Mouse (Mus musculus): Measurements from ENCODE around the gene Nfatc2ip. TPM values are rescaled to one million over a fixed set of nuclear protein-coding genes. Genes with fewer than 3 reads are reported as not detected.

The Nfatc2ip gene
- polyA plus RNA-seq, 1 experiment from 2014 or later = 2.6 TPM

DNA sequence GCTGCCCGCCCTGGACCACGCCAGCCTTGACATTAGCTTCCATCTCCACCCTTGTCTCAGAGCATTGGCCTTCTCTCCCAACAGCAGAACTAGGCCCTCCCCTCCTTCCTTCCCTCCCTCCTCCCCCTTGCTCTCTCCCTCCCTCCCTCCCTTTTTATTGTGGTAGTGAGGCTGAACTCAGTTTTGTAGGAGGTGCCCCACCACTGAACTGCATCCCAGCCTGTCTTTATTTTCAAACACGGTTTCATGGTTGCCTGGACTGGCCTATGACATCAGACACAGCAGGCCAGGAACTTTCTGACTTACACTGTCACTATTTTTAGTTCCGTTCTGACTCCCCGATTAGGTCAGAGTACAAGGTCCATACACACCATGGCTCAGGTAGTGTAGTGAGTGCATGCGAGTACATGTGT is 56.3 kb downstream of the Nfatc2ip start:
- Histone ChIP-seq H3K36me3 (ENCODE audit: control insufficient read depth, insufficient read depth) (no peaks in the 10 kb centered on the region), H3K9ac (replicated peaks; ENCODE audit: low read depth, low read length) (no peak overlapping the region), H3K4me2 (ENCODE audit: low read length) (no peak overlapping the region), H3K4me1 (replicated peaks; ENCODE audit: control insufficient read depth, insufficient read depth, low read length) (no peaks in the 10 kb centered on the region), H3K27me3 (replicated peaks; ENCODE audit: control insufficient read depth, insufficient read depth, low read length) (no peaks in the 10 kb centered on the region), H3K27ac (ENCODE audit: low read length) (no peak overlapping the region), H3K4me3 (replicated peaks; ENCODE audit: low read length) (no peak overlapping the region), H3K9me3 (ENCODE audit: control insufficient read depth, low read length) (no peaks in the 10 kb centered on the region)
- WGBS = 85% methylated on average over 6 of the region's 6 CpGs
- ATAC-seq = no peak

DNA sequence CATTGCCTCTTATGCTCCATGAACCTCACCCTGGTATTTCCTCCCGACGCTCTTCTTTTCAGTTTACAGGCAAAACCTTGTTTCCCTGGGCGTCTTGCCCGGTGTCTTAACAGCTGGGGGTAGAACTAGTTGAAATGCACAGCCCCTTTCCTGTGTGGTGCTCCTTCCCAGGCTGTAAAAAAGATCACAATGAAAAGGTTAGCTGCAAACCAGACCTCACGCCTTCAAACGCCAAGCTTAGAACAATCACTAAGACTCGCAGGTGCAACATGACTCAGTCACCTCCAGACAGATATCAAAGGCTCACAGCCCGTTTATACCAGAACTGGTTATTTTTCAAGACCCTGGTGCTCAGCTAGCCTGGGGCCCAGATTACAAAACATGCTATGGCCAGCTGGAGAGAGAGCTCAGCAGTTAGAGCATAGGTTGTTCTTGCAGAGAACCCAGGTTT is 57.0 kb downstream of the Nfatc2ip start:
- Histone ChIP-seq H3K4me2 (ENCODE audit: low read length) (no peak overlapping the region), H3K9ac (replicated peaks; ENCODE audit: low read depth, low read length) (no peak overlapping the region), H3K27ac (ENCODE audit: low read length) (no peak overlapping the region), H3K4me1 (replicated peaks; ENCODE audit: control insufficient read depth, insufficient read depth, low read length) (no peaks in the 10 kb centered on the region), H3K9me3 (ENCODE audit: control insufficient read depth, low read length) (no peaks in the 10 kb centered on the region), H3K27me3 (replicated peaks; ENCODE audit: control insufficient read depth, insufficient read depth, low read length) (no peaks in the 10 kb centered on the region), H3K4me3 (replicated peaks; ENCODE audit: low read length) (no peak overlapping the region), H3K36me3 (ENCODE audit: control insufficient read depth, insufficient read depth) (no peaks in the 10 kb centered on the region)
- ATAC-seq = no peak
- WGBS = 74% methylated on average over 8 of the region's 8 CpGs

DNA sequence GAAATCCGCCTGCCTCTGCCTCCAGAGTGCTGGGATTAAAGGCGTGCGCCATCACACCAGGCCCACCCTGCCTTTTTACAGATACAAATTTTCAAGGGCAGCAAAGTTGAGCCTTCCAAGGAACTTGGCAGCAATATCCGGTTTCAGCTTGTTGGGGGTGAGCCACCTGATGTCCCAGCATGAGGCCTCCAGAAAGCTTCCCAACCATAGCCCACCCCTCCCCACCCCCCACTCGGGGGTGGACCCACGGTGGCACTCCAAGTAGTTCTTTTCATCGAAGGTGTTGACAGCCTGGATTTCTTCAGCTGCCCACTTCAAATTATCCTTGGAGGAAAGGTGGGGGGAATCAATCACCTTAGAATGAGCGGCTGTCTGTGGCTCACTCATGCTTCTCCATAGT is 57.6 kb downstream of the Nfatc2ip start:
- 84% methylated on average over 8 of the region's 8 CpGs for WGBS
- Histone ChIP-seq H3K27me3 (replicated peaks; ENCODE audit: control insufficient read depth, insufficient read depth, low read length) (no peaks in the 10 kb centered on the region), H3K4me3 (replicated peaks; ENCODE audit: low read length) (no peak overlapping the region), H3K9me3 (ENCODE audit: control insufficient read depth, low read length) (no peaks in the 10 kb centered on the region), H3K27ac (ENCODE audit: low read length) (no peak overlapping the region), H3K9ac (replicated peaks; ENCODE audit: low read depth, low read length) (no peak overlapping the region), H3K4me1 (replicated peaks; ENCODE audit: control insufficient read depth, insufficient read depth, low read length) (no peaks in the 10 kb centered on the region), H3K4me2 (ENCODE audit: low read length) (no peak overlapping the region), H3K36me3 (ENCODE audit: control insufficient read depth, insufficient read depth) (no peaks in the 10 kb centered on the region)
- ATAC-seq = no peak

DNA sequence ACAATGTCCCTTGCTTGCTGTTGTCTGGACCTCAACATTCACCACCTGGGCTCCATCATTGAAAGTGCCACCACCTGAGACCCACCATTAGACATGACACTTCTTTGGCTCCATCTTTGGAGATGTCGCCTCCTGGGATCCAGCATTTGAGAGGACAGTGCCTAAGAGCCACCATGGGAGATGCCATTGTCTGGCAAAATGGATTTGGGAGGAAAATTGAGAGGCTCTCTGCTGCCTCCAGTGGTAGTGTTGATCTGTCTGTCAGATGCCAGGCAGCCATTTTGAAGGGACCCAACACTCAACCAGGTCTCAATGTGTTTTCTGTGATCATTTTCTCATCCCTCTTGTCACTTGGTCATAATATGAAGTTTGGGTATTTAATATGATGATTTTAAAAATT is 61.0 kb downstream of the Nfatc2ip start:
- Histone ChIP-seq H3K4me2 (ENCODE audit: low read length) (no peak overlapping the region), H3K9ac (replicated peaks; ENCODE audit: low read depth, low read length) (no peak overlapping the region), H3K27ac (ENCODE audit: low read length) (no peak overlapping the region), H3K9me3 (ENCODE audit: control insufficient read depth, low read length) (no peaks in the 10 kb centered on the region), H3K4me1 (replicated peaks; ENCODE audit: control insufficient read depth, insufficient read depth, low read length) (no peaks in the 10 kb centered on the region), H3K27me3 (replicated peaks; ENCODE audit: control insufficient read depth, insufficient read depth, low read length) (no peaks in the 10 kb centered on the region), H3K36me3 (ENCODE audit: control insufficient read depth, insufficient read depth) (no peaks in the 10 kb centered on the region), H3K4me3 (replicated peaks; ENCODE audit: low read length) (no peak overlapping the region)
- 85% methylated on average over 1 of the region's 1 CpGs for WGBS
- ATAC-seq = no peak

Small RNAs within 50 kb of the gene (microRNA-seq; reads per million reads assigned to microRNA genes)
- not detected for gene Mir7058

Other genes with a start within 250 kb of the Nfatc2ip start
- 48.5 and 51.9 TPM in 2 replicates for gene Xpo6, start 196.2 kb downstream of the Nfatc2ip start, polyA plus RNA-seq (2015; fragmentation: Nextera tagmentation; extraction: Ambion mirVana)
- gene Sbk1, start 124.1 kb downstream of the Nfatc2ip start, polyA plus RNA-seq (2015; fragmentation: Nextera tagmentation; extraction: Ambion mirVana) = 295 and 323 TPM in 2 replicates
- gene Lat, start 27.2 kb downstream of the Nfatc2ip start, polyA plus RNA-seq (2015; fragmentation: Nextera tagmentation; extraction: Ambion mirVana) = 0.77 and 0.98 TPM in 2 replicates
- 75.5 and 80.1 TPM in 2 replicates for gene Spns1, start 19.3 kb downstream of the Nfatc2ip start, polyA plus RNA-seq (2015; fragmentation: Nextera tagmentation; extraction: Ambion mirVana)
- not detected in 2 replicates for gene Cd19, start 18.2 kb upstream of the Nfatc2ip start, polyA plus RNA-seq (2015; fragmentation: Nextera tagmentation; extraction: Ambion mirVana)
- gene Rabep2, start 32.0 kb upstream of the Nfatc2ip start, polyA plus RNA-seq (2015; fragmentation: Nextera tagmentation; extraction: Ambion mirVana) = 24.4 and 26.5 TPM in 2 replicates
- gene Atp2a1, start 66.4 kb upstream of the Nfatc2ip start, polyA plus RNA-seq (2015; fragmentation: Nextera tagmentation; extraction: Ambion mirVana) = 0.30 and 0.51 TPM in 2 replicates
- 71.2 and 73.9 TPM in 2 replicates for gene Sh2b1, start 78.7 kb upstream of the Nfatc2ip start, polyA plus RNA-seq (2015; fragmentation: Nextera tagmentation; extraction: Ambion mirVana)
- gene Tufm, start 90.6 kb upstream of the Nfatc2ip start, polyA plus RNA-seq (2015; fragmentation: Nextera tagmentation; extraction: Ambion mirVana) = 131 and 140 TPM in 2 replicates
- 65.4 and 69.9 TPM in 2 replicates for gene Atxn2l, start 106.7 kb upstream of the Nfatc2ip start, polyA plus RNA-seq (2015; fragmentation: Nextera tagmentation; extraction: Ambion mirVana)
- 181 and 190 TPM in 2 replicates for gene Eif3c, start 169.7 kb upstream of the Nfatc2ip start, polyA plus RNA-seq (2015; fragmentation: Nextera tagmentation; extraction: Ambion mirVana)
- 0.29 and 0.77 TPM in 2 replicates for gene Apobr, start 188.2 kb upstream of the Nfatc2ip start, polyA plus RNA-seq (2015; fragmentation: Nextera tagmentation; extraction: Ambion mirVana)
- 34.4 and 37.3 TPM in 2 replicates for gene Cln3, start 189.1 kb upstream of the Nfatc2ip start, polyA plus RNA-seq (2015; fragmentation: Nextera tagmentation; extraction: Ambion mirVana)
- gene Il27, start 198.2 kb upstream of the Nfatc2ip start, polyA plus RNA-seq (2015; fragmentation: Nextera tagmentation; extraction: Ambion mirVana) = not detected in 2 replicates
- gene Nupr1, start 234.1 kb upstream of the Nfatc2ip start, polyA plus RNA-seq (2015; fragmentation: Nextera tagmentation; extraction: Ambion mirVana) = 5.2 and 5.7 TPM in 2 replicates